Mouse (Mus musculus) embryo, embryonic 10.5 days (tissue): ENCODE measurements around the gene Gstm3.
"Not testable (repeated sequence)": the region's sequence is repeated elsewhere in the genome, so short reads cannot be mapped to it uniquely, and the experiment has no call there.

Source experiments
- DNase-seq: peaks from one replicate; pipeline ENCODE4 v3.0.0-alpha.2; 2015; ENCODE audit warnings: low spot score

Gstm3 gene

GRCm38 (mm10) chr3:107974237-107974636 lies 5.2 kb upstream of the Gstm3 start:
- no peak for DNase-seq

- no peak for DNase-seq
These were observed 3.0 kb upstream of the Gstm3 start for GRCm38 (mm10) chr3:107972070-107972469.

DNA sequence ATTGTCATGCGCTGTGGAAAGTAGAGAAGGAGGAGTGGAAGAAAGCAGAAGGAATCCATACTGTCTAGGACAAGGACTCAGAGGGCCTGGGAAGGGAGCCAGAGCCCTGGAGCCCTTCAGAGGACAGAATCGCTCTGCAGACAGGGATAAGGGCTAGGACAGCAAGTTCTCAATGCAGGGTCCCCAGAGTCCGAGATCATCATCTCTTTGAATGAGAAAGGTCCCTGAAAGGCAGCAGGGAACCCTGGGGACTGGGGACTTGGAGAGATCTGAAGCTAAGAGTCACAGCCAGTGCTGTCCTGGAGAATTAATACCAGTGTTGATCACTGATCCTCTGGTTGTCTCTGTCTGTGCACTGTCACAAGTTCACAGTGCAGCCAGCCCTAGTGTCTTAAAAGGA lies 2.0 kb upstream of the Gstm3 start:
- not testable (repeated sequence) for DNase-seq

DNA sequence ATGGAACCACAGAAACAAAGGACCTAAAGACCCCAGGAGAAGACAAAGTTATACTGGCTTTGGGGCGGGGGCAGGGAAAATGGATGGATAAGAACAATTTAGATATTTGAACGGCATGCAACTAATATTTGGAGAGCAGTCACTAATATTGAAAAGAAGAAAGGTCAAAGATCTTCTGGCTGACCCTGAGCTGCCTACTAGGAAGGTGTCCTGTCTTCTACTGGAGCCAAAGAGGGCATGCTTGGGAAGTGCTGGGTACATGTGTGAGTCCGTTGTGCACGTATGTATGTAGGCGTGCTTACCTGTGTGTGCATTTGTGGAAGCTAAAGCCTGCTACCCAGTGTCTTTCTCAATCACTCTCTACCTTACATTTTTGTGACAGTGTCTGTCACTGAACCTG lies 2.5 kb downstream of the Gstm3 start:
- DNase-seq: no peak

- DNase-seq: no peak
These were observed 3.5 kb downstream of the Gstm3 start for GRCm38 (mm10) chr3:107965592-107965991.

DNA sequence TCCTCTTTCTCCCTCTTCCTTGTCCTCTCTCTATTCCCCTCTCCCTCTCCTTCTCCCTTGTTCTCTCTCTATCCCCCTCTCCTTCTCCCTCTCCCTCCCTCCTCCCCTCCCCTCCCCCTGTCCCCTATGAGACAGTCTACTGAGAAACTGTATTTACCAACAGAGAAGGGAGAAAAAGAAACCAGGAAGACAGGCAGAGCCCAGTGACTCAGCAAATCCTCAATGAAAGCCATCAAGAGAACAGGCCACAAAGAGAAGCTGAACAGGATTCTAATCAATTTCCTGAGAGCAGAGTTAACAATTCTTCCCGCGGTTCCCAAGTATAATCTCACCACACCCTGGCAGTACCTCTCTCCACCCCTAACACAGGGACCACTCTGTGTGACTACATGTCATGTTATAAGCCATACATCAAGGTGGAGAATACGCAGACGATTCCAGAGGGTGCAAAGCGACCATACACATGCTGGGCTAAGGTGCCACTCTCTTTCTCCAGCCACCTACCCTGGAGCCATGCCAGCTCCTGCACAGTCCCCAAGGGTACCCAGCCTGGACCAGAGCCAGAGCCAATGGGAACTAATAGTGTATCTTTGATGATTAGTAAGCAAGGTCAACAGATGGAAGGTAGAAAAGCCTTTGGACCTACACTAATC lies 4.3 kb downstream of the Gstm3 start:
- DNase-seq: no peak

- DNase-seq: no peak
These were observed 5.1 kb downstream of the Gstm3 start for GRCm38 (mm10) chr3:107964026-107964425.

GRCm38 (mm10) chr3:107955260-107955659 lies 13.8 kb downstream of the Gstm3 start:
- DNase-seq: not testable (repeated sequence)

DNA sequence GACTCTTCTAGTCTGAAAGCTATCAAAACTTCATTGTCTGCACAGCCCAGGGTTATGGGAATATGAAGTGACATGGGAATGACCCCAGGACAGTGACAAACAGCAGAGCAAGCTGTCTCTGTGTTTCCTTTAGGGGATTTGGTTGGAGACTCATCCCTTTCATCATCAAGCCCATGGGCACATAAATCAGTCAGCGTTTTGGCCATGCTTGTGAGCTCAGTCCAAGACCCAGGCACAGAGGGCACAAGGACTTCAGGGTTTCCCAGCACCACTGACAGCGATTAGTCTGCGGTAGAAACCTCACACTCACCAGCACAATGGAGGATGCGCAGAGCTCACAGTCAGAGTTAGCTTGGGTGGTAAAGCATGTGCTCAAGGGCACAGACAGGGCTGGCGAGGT lies 15.2 kb downstream of the Gstm3 start:
- DNase-seq: no peak

DNA sequence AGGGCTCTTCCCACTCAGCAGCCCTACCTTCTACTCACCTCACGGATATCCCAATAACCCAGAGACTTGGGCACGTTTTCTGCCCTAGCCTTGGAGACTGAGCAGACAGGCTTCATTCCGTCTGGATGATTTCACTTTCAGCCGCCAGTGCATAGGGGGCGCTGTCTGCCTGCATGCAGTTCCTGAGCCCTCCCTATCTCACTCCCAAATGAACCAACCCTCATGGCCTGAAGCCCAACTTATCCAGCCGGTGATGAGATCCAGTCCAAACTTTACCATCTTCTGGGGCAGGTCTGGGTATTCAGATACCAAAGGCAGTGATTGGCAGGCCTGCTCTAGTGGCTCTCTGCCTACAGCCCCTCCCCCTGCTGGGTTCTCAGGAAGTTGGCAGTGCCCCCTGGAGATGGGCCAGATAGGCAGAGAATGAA lies 15.7 kb downstream of the Gstm3 start:
- peak; percentile 48 for DNase-seq

GRCm38 (mm10) chr3:107950531-107950930 lies 18.6 kb downstream of the Gstm3 start:
- DNase-seq: no peak

DNA sequence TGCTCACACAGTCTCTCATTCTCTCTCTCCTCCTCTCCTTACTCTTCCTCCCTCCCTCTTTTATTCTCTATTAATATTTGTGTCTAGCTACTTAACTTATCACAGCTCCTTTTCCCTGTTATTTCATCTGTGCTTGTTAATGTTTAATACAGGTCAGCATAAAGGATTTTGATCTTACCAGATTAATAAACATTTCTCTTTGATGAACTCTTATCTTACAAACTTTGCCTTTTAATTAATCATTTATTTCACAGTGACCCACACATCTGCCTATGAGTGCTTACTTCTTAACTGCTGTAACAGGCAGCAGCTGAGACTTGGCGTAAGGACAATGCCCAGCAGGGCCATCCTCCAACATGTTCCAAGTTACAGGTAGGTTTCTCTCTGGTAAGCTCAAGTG lies 19.6 kb downstream of the Gstm3 start:
- not testable (repeated sequence) for DNase-seq

DNA sequence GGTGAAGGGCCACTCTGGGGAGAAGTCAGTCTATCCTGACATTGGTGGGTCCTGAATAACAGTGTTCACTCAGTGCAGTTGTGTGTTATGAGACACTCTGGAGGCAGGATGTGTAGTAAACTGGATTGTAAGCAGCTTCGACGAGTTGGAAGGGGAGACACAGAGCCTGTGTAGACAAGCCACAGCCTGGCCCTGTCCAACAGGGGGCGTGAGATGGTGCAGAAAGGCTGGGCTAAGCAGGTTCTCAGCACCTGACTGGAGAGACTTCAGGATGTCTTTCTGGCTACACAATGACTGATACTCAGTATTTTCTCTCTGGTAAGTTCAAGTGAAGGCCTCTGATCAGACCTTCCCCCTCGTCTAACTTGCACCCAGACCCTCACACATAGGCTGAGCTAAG lies 23.4 kb downstream of the Gstm3 start:
- DNase-seq: no peak

DNA sequence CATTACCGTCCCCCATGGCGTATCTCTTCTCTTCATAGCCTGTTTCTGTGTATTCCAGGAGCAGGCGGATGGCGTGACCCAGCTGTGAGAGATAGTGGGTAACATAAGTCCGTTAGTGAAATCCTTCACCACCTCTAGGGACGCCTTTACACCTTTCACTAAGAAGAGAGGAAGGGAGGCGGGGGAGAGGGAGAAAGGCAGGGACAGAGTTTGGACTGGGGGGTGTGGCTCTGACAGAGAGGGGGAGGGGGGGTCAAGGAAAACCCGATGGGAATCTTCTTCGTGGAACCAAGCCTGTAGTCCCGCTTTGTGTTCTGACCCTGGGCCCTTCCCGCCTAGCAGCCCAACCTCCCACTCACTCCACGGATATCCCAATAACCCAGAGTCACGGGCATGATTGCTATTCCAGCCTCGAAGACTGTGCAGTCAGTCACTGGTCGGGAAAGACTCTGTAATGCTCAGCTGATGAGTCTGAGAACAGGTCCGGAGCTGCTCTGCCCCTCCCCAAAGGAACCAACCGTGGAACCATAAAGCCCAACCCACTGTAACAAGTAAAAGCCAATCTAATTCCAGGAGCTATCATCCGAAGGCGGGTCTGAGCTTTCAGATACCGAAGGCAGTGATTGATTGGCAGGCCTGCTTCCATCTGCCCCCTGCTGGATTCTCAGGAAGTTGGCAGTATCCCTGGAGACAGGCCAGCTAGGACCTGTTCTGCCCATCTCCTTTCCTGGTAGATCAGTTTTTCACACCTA lies 25.7 kb downstream of the Gstm3 start, which contains the start of gene Gstm6:
Gstm6 (minus strand) TSS at position 511 of the 752 bp plus-strand sequence.
- DNase-seq: peak; percentile 78

- no peak for DNase-seq
These were observed 27.8 kb downstream of the Gstm3 start for GRCm38 (mm10) chr3:107941261-107941660.

GRCm38 (mm10) chr3:107940524-107940923 lies 28.6 kb downstream of the Gstm3 start:
- no peak for DNase-seq

GRCm38 (mm10) chr3:107939830-107940229 lies 29.3 kb downstream of the Gstm3 start:
- no peak for DNase-seq

GRCm38 (mm10) chr3:107939403-107939802 lies 29.7 kb downstream of the Gstm3 start:
- DNase-seq: peak; percentile 73

DNA sequence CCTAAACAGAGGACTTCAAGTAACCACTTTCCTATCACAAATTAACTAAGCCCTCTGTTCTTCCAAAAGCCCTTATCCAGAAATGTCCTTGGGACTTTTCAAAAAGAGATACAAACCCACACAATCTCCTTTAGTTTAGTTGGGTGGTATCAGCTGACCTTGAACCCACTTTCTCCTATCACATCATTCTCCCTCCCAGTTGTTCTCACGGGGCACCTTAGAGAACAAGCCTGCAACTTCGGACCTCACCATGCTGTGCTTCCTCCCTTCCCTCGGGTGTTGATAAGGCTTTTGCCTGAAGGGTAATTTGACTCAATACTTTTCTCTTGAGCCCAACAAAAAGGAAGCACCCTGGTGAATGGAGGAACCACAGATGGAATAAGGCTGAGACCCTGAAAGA lies 33.2 kb downstream of the Gstm3 start:
- no peak for DNase-seq

DNA sequence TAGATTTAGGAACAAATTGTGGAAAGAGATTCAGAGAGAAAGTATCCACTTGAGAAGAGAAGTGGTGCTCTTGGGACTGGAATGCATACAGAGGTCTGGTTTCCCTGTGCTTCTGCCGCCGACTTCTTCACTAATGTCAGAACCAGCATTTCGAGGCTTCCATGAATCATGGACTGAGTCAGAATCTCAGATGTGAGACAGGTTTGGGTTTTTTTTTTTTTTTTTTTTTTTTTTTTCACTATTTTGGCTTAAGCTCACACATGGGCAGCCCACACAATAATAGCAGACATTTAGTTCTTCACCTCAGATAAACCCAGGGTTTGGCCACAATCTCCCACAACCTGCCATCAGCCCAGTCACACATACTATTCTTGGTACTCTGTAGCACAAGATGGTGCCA lies 33.8 kb downstream of the Gstm3 start:
- no peak for DNase-seq

- DNase-seq: no peak
These were observed 37.0 kb downstream of the Gstm3 start for GRCm38 (mm10) chr3:107932128-107932527.

DNA sequence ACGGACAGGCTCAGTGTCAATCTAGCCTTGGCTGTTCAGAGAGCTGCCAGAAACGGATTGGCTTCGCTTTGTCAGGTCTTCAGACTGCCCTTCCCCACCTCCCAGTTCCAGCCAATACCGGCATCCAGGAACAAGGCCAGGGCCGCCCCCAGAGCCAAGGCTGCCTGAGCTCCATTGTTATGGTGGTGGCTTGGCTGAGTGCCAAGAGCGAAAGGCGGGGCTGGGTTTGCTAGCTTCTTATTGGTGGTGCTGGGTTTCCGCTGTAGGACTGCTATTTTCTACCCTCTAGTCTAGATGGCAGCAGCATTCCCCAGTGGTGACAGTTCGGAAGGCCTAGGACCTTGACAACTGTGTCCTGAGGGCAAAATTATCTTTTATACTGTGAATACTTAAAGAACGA lies 37.4 kb downstream of the Gstm3 start, which contains the start of gene Gstm7:
Gstm7 (minus strand) TSS at position 148 of the 400 bp plus-strand sequence.
- peak; percentile 98 for DNase-seq

DNA sequence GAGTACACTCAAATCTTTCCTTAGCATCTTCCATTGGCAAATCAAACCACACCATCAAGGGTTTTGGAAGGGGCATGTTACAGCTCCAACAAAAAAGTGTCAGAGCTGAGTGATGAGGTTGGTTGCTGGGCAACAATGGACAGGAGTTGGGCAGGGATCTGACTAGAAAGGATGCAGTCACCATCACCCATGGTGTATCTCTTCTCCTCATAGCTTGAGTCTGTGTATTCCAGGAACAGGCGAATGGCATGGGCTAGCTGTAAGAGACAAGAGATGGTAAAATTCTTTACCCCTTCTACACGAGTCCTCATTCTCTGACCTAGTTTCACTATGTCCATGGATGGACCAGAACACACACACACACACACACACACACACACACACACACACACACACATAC lies 37.9 kb downstream of the Gstm3 start:
- DNase-seq: no peak
